Mouse (Mus musculus): ENCODE data around the gene Ifnar1.

DNA sequence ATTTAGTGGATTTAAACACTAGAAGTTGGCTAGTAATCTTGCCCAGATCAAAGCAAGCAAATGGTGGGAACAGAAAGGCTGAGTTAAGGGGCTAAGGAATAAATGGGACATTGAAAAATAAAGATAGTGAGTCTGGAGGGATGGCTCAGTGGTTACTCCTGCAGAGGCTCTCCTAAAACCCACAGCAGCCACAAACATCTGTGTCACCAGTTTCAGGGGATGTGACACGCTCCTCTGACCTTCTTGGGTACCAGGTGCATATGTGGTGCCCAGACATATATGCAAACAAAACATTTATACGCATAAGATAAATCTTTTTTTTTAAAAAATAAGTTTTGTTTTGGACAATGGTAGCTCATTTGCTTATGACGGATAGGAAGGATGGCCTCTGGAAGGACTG is 25.6 kb upstream of the Ifnar1 start:
- TF ChIP-seq CTCF (IDR thresholded peaks at IDR 0.05; ENCODE audit: extremely low read depth, insufficient read length, insufficient replicate concordance, low read depth, low read length) (no peak), POLR2A (IDR thresholded peaks at IDR 0.05; ENCODE audit: low read depth, low read length) (no peak)
